Mouse (Mus musculus) lung, postnatal 14 days (tissue): ENCODE results near the gene Gm17018.
A peak's percentile ranks its signal among the peaks of the same experiment; 100 is the strongest.
"Not testable (repeated sequence)": the region's sequence is repeated elsewhere in the genome, so short reads cannot be mapped to it uniquely, and the experiment has no call there.

Experiments used
- DNase-seq: peaks from one replicate; pipeline ENCODE4 v3.0.0; 2021

Gm17018 gene

GRCm38 (mm10) chr19:45560153-45560890 is at the start of gene Gm17018, which contains the start of gene Poll:
Gene Gm17018, plus strand, starts transcription at chr19:45560615.
Gene Poll, minus strand, starts transcription at chr19:45560531.
- peak; percentile 85 for DNase-seq

- DNase-seq, result no peak
These were observed 49.7 kb upstream of the Gm17018 start for GRCm38 (mm10) chr19:45510680-45511079.

- no peak for DNase-seq
These were observed 49.0 kb upstream of the Gm17018 start for GRCm38 (mm10) chr19:45511406-45511805.

GRCm38 (mm10) chr19:45515341-45515740 is 45.1 kb upstream of the Gm17018 start:
- no peak for DNase-seq

- DNase-seq, result no peak
These were observed 44.2 kb upstream of the Gm17018 start for GRCm38 (mm10) chr19:45516264-45516663.

- DNase-seq, result no peak
These were observed 33.0 kb upstream of the Gm17018 start for GRCm38 (mm10) chr19:45527382-45527781.

- no peak for DNase-seq
These were observed 32.4 kb upstream of the Gm17018 start for GRCm38 (mm10) chr19:45527931-45528534.

- DNase-seq, result no peak
These were observed 31.1 kb upstream of the Gm17018 start for GRCm38 (mm10) chr19:45529294-45529693.

- DNase-seq, result peak; percentile 60
These were observed 30.0 kb upstream of the Gm17018 start for GRCm38 (mm10) chr19:45530200-45530995.

GRCm38 (mm10) chr19:45531554-45531953 is 28.9 kb upstream of the Gm17018 start:
- DNase-seq, result no peak

- DNase-seq, result no peak
These were observed 26.8 kb upstream of the Gm17018 start for GRCm38 (mm10) chr19:45533617-45534016.

GRCm38 (mm10) chr19:45535214-45535735 is 25.1 kb upstream of the Gm17018 start:
- no peak for DNase-seq

GRCm38 (mm10) chr19:45535929-45536328 is 24.5 kb upstream of the Gm17018 start:
- no peak for DNase-seq

GRCm38 (mm10) chr19:45537505-45537904 is 22.9 kb upstream of the Gm17018 start:
- peak; percentile 67 for DNase-seq

- no peak for DNase-seq
These were observed 19.6 kb upstream of the Gm17018 start for GRCm38 (mm10) chr19:45540657-45541408.

- peak; percentile 18 for DNase-seq
These were observed 18.9 kb upstream of the Gm17018 start for GRCm38 (mm10) chr19:45541409-45542041.

GRCm38 (mm10) chr19:45542061-45542460 is 18.4 kb upstream of the Gm17018 start:
- DNase-seq, result no peak

- DNase-seq, result peak; percentile 23
These were observed 16.1 kb upstream of the Gm17018 start for GRCm38 (mm10) chr19:45544152-45544924.

GRCm38 (mm10) chr19:45544925-45545321 is 15.5 kb upstream of the Gm17018 start:
- peak; percentile 88 for DNase-seq

GRCm38 (mm10) chr19:45548196-45548595 is 12.2 kb upstream of the Gm17018 start:
- DNase-seq, result not testable (repeated sequence)
